Mouse (Mus musculus) small intestine, adult 2 months (tissue): ENCODE measurements around the gene Olfr76. TPM values are rescaled to one million over a fixed set of nuclear protein-coding genes. Genes with fewer than 3 reads are reported as not detected.
"Not testable (repeated sequence)": the region's sequence is repeated elsewhere in the genome, so short reads cannot be mapped to it uniquely, and the experiment has no call there.

Experiments
- H3K27ac ChIP-seq: fragments of 200-500 bp; 2 replicates; pipeline ENCODE4 v1.5.1; 2012; ENCODE audit warnings: low read depth, low read length, control low read depth, inconsistent platforms; ENCODE audit not compliant: insufficient read depth
- H3K27me3 ChIP-seq: fragments of 200-500 bp; 2 replicates; pipeline ENCODE4 v1.6.1; 2012; ENCODE audit warnings: mild to moderate bottlenecking, moderate library complexity, low read length, inconsistent platforms; ENCODE audit not compliant: control insufficient read depth, insufficient read depth
- H3K36me3 ChIP-seq: fragments of 200-500 bp; 2 replicates; pipeline ENCODE4 v1.6.1; 2012; ENCODE audit warnings: mild to moderate bottlenecking, low read length, control low read depth, inconsistent platforms; ENCODE audit not compliant: control insufficient read depth, insufficient read depth
- H3K4me1 ChIP-seq: fragments of 200-500 bp; 2 replicates; pipeline ENCODE4 v1.6.1; 2012; ENCODE audit warnings: low read length, inconsistent platforms, mixed read lengths; ENCODE audit not compliant: control insufficient read depth, insufficient read depth, insufficient read length
- H3K4me3 ChIP-seq: fragments of 200-500 bp; 2 replicates; pipeline ENCODE4 v1.5.1; 2012; ENCODE audit warnings: low read depth, mild to moderate bottlenecking, control low read depth, inconsistent platforms, low read length, moderate library complexity
- CTCF ChIP-seq: fragments of 200-500 bp; IDR thresholded peaks from 2 replicates; pipeline ENCODE4 v1.5.1; 2012; ENCODE audit warnings: low read depth, mild to moderate bottlenecking, control low read depth, inconsistent platforms, low read length, moderate library complexity, mixed read lengths; ENCODE audit not compliant: insufficient replicate concordance, insufficient read length; ENCODE audit errors: extremely low read depth
- POLR2A ChIP-seq: fragments of 200-500 bp; IDR thresholded peaks from 2 replicates; pipeline ENCODE4 v1.6.1; 2012; ENCODE audit warnings: low read depth, mild to moderate bottlenecking, control low read depth, inconsistent platforms, low read length, moderate library complexity
- WGBS: fragments of 180-500 bp; shearing (Covaris S2); methylation state at CpG from one replicate; pipeline ENCODE4 v1.1.7; 2018; 5-methylcytosine and 5-hydroxymethylcytosine counted together
- polyA plus RNA-seq: library from polyadenylated mRNA; depleted of rRNA; stranded (reverse); fragments of >200 nt; gene quantifications from 2 replicates; pipeline ENCODE4 v1.2.3, GENCODE M21; 2012; rRNA removed

Gene Olfr76
- polyA plus RNA-seq, 1 experiment: not detected

DNA sequence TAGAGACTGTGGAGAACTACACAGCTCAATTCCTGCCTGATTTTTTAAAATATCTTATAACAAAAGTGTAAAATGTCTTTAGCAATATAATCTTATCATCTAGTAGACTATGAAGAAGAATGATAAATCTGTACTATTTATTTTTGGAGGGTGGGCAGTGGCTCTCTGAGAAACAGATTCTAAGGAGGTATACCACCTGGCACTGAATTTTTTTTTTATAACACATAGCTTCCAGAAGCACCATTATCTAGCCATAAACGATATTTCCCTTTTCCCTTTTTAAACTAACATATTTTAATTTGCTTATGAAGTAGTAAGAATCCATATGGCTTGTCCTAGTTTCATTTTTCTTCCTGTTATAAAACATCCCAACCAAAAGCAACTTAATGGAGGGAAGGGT lies 18.5 kb downstream of the Olfr76 start:
- 49% methylated on average over 1 of the region's 1 CpGs for WGBS
- Histone ChIP-seq H3K27me3 (no peaks in the 10 kb centered on the region), H3K4me1 (no peaks in the 10 kb centered on the region), H3K27ac (no peak overlapping the region), H3K36me3 (no peaks in the 10 kb centered on the region), H3K4me3 (no peak overlapping the region)
- TF ChIP-seq CTCF: no peak
- TF ChIP-seq POLR2A: no peak

DNA sequence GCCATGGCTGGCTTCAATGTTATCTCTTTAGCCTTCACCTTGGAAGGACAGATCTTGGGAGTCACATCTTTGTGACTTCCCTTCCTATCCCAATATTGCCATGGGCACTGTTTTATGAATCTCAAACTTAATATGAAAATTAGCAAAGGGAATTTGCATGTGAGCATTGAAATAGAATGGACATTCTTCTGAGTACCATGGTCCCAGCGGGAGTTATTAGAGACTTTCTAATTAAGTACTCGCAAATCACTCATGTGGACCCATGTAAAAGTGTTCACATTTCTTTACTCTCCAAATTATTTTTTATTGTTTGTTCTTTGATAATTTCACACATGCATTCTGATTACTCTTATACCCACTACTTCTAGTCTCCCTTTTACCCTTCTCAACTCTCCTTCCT lies 19.8 kb downstream of the Olfr76 start, which contains the start of gene Olfr1427:
Gene Olfr1427 (minus strand): TSS at position 101 of the 400 bp plus-strand sequence.
- Histone ChIP-seq H3K27me3 (no peaks in the 10 kb centered on the region), H3K4me1 (no peaks in the 10 kb centered on the region), H3K36me3 (no peaks in the 10 kb centered on the region), H3K27ac (no peak within 1 kb of the TSS), H3K4me3 (no peak within 1 kb of the TSS)
- TF ChIP-seq CTCF: no peak
- 93% methylated on average over 2 of the region's 2 CpGs for WGBS

DNA sequence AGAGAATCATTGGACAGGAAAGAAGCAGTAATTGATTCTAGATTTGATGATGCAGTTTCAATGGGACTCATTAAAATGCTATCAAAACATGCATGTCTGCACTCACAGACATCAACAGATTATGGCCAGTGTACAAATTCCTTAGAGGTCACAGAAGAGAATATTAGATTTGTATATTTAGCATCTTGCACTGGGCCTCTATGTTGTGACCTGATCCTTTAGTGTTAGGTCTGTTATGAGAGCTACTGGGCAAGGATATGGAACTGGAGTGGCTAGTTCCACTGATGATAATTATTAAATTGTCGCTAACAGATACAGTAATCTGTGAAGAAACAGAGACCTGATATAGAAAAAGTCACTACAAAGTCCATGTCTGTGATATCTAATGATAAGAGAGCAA lies 31.1 kb downstream of the Olfr76 start, which contains the start of gene Olfr1426:
Gene Olfr1426 (minus strand): TSS at position 101 of the 400 bp plus-strand sequence.
- H3K27ac ChIP-seq: no peak within 1 kb of the TSS

DNA sequence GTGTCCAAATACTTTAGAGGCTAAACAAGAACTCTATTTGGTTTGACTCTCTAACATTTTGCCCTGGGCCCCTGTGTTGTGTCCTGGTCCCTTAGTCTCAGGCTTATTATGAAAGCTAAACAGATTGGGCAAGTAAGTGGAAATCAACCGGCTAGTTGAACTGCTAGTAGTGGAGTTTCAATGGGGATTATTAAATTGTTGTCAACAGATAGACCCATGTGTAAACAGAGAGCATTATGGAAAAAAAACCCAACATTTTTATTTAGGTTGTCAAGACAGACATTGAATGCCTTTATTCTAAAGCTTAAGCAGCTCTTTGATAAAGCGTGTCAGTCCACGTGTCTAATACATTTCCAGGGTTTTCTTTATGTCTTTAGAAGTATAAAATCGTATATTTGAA lies 45.4 kb downstream of the Olfr76 start, which contains the start of gene Olfr1425:
Gene Olfr1425 (minus strand): TSS at position 101 of the 400 bp plus-strand sequence.
- 83% methylated on average over 4 of the region's 4 CpGs for WGBS
- not testable (repeated sequence) for H3K27ac ChIP-seq, H3K27me3 ChIP-seq, H3K36me3 ChIP-seq, H3K4me3 ChIP-seq, H3K4me1 ChIP-seq

More for the DNA sequence above, 31.1 kb downstream of the Olfr76 start, which contains the start of gene Olfr1426:
- TF ChIP-seq CTCF (no peak), POLR2A (no peak)
- H3K4me3 ChIP-seq: no peak within 1 kb of the TSS
- WGBS: 78% methylated on average over 1 of the region's 1 CpGs
- H3K27me3 ChIP-seq: no peaks in the 10 kb centered on the region
- peaks cover 3% of the 10 kb centered on the region for H3K4me1 ChIP-seq
- no peaks in the 10 kb centered on the region for H3K36me3 ChIP-seq

DNA sequence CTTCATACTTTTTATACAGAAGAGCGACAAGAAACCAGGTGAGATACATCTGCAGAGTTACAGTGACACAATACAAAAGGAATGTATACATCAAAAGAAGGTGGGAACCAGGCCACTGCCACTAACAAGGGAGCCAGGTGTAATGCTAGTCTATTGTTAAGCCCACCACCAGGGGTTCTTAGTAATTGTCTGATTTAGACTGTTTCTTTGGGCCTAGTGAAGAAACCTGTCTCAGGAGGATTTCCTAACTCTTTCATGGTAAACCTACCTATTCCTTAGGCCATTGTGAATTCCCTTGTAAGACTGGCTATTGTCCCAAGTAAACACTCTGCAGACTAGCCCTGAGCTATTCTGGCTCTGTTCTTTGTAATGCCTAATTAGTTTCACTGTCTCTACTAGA lies 53.5 kb downstream of the Olfr76 start:
- H3K4me1 ChIP-seq, H3K4me3 ChIP-seq, H3K36me3 ChIP-seq, H3K27me3 ChIP-seq, H3K27ac ChIP-seq: not testable (repeated sequence)
- WGBS: 79% methylated on average over 1 of the region's 1 CpGs

Other genes with a start within 250 kb of the Olfr76 start
- gene Olfr1419, start 248.1 kb downstream of the Olfr76 start, polyA plus RNA-seq: not detected in 2 replicates
- gene Olfr1420, start 236.6 kb downstream of the Olfr76 start, polyA plus RNA-seq: not detected in 2 replicates
- gene Patl1, start 210.8 kb downstream of the Olfr76 start, polyA plus RNA-seq: 6.6 and 12.2 TPM in 2 replicates
- 7.0 and 12.0 TPM in 2 replicates for gene Osbp, start 157.3 kb downstream of the Olfr76 start, polyA plus RNA-seq
- gene Olfr1423, start 81.9 kb downstream of the Olfr76 start, polyA plus RNA-seq: not detected in 2 replicates
- gene Olfr1424, start 60.5 kb downstream of the Olfr76 start, polyA plus RNA-seq: not detected in 2 replicates
- gene Olfr1425, start 45.5 kb downstream of the Olfr76 start, polyA plus RNA-seq: not detected in 2 replicates
- gene Olfr1426, start 31.2 kb downstream of the Olfr76 start, polyA plus RNA-seq: not detected in 2 replicates
- gene Olfr1427, start 19.9 kb downstream of the Olfr76 start, polyA plus RNA-seq: not detected in 2 replicates
- gene Olfr1428, start 7.3 kb downstream of the Olfr76 start, polyA plus RNA-seq: not detected in 2 replicates
- gene Olfr1555-ps1, start 46.9 kb upstream of the Olfr76 start, polyA plus RNA-seq: not detected in 2 replicates
- gene Olfr1431, start 77.4 kb upstream of the Olfr76 start, polyA plus RNA-seq: not detected in 2 replicates
- gene Olfr1432, start 109.4 kb upstream of the Olfr76 start, polyA plus RNA-seq: not detected in 2 replicates
- not detected in 2 replicates for gene Olfr262, start 118.5 kb upstream of the Olfr76 start, polyA plus RNA-seq
- not detected in 2 replicates for gene Olfr235, start 137.8 kb upstream of the Olfr76 start, polyA plus RNA-seq
- gene Olfr1434, start 156.7 kb upstream of the Olfr76 start, polyA plus RNA-seq: not detected in 2 replicates
- not detected in 2 replicates for gene Olfr1436, start 175.9 kb upstream of the Olfr76 start, polyA plus RNA-seq
- gene Olfr1437, start 201.9 kb upstream of the Olfr76 start, polyA plus RNA-seq: not detected in 2 replicates
- gene Olfr1438-ps1, start 212.7 kb upstream of the Olfr76 start, polyA plus RNA-seq: not detected in 2 replicates